Mouse (Mus musculus): ENCODE measurements around the gene Lmnb2. TPM values are rescaled to one million over a fixed set of nuclear protein-coding genes. Genes with fewer than 3 reads are reported as not detected.

Gene Lmnb2
- polyA plus RNA-seq, 1 experiment from 2014 or later, result 16.2 TPM

DNA sequence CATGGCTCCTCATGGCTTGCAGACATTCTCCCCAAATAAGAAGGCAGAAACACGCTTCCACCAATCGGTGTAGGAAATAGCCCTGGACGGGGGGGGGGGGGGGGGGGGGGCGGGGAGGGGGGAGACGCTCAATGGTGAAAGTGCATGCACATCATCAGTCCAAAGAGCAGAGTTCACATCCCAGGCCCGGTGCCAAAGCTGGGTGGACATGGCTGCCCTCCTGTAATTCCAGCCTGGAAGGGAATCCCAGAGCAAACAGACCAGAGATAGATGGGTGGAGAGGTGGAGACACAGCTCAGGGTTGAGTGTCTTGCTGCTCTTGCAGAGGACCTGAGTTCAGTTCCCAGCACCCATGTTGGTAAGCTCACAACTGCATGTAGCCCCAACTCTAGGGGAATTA, 47.1 kb downstream of the Lmnb2 start:
- Histone ChIP-seq H3K27ac (ENCODE audit: low read depth, low read length) (no peak overlapping the region), H3K27me3 (replicated peaks; ENCODE audit: control insufficient read depth, insufficient read depth, low read length) (no peaks in the 10 kb centered on the region; the same call in none of the 2 replicates), H3K36me3 (ENCODE audit: control insufficient read depth, insufficient read depth, low read length) (peaks cover 24% of the 10 kb centered on the region; the same call in 1 of the 2 replicates), H3K4me3 (ENCODE audit: low read depth, low read length) (no peak overlapping the region), H3K9ac (ENCODE audit: low read depth, low read length) (no peak overlapping the region), H3K4me2 (no peak overlapping the region), H3K4me1 (replicated peaks; ENCODE audit: control insufficient read depth, insufficient read depth, low read length) (no peaks in the 10 kb centered on the region; the same call in 1 of the 2 replicates), H3K9me3 (ENCODE audit: control insufficient read depth, low read length) (no peaks in the 10 kb centered on the region)
- 71% methylated on average over 5 of the region's 6 CpGs for WGBS
- ATAC-seq (replicated peaks; ENCODE audit: low FRiP score) (no peak), DNase-seq (ENCODE audit: low spot score) (no peak)

DNA sequence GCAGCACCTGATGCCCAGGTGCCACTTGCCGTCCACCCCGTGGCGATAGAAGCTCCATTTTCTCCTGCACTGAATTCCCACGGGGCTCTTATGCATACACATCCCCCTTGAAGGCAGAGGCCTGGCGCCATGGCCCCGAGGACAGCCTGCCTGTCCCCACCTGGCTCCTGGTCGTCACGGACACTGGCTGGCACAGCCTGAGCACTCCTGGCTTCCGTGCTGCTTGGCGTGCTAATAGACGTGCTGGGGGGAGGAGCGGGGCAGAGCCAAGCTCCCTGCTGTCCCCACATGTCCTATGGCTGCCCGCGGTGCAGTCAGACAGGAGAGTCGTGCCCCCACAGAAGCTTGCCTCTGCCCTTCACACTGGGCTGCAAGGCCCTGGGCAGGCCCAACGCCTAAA, 53.6 kb downstream of the Lmnb2 start:
- Histone ChIP-seq H3K4me2 (no peak overlapping the region), H3K9ac (ENCODE audit: low read depth, low read length) (no peak overlapping the region), H3K4me1 (replicated peaks; ENCODE audit: control insufficient read depth, insufficient read depth, low read length) (peaks cover 20% of the 10 kb centered on the region), H3K36me3 (ENCODE audit: control insufficient read depth, insufficient read depth, low read length) (peaks cover 48% of the 10 kb centered on the region; the same call in 1 of the 2 replicates), H3K27ac (ENCODE audit: low read depth, low read length) (no peak overlapping the region), H3K27me3 (replicated peaks; ENCODE audit: control insufficient read depth, insufficient read depth, low read length) (no peaks in the 10 kb centered on the region), H3K9me3 (ENCODE audit: control insufficient read depth, low read length) (no peaks in the 10 kb centered on the region), H3K4me3 (ENCODE audit: low read depth, low read length) (no peak overlapping the region)
- 93% methylated on average over 16 of the region's 16 CpGs for WGBS
- DNase-seq (ENCODE audit: low spot score), result no peak
- no peak for ATAC-seq (replicated peaks; ENCODE audit: low FRiP score)

- no peaks in the 10 kb centered on the region for H3K9me3 ChIP-seq (ENCODE audit: control insufficient read depth, low read length)
- no peak overlapping the region for H3K4me3 ChIP-seq (ENCODE audit: low read depth, low read length)
- no peaks in the 10 kb centered on the region for H3K27me3 ChIP-seq (replicated peaks; ENCODE audit: control insufficient read depth, insufficient read depth, low read length)
- peaks cover 35% of the 10 kb centered on the region; the same call in 1 of the 2 replicates for H3K36me3 ChIP-seq (ENCODE audit: control insufficient read depth, insufficient read depth, low read length)
- peaks cover 38% of the 10 kb centered on the region for H3K4me1 ChIP-seq (replicated peaks; ENCODE audit: control insufficient read depth, insufficient read depth, low read length)
- 0 out of 2 replicates have a peak overlapping the region, but pooled peaks have one; percentile 2 for H3K4me2 ChIP-seq
- DNase-seq (ENCODE audit: low spot score) (no peak), ATAC-seq (replicated peaks; ENCODE audit: low FRiP score) (peak; percentile 40; the same call in 1 of the 2 replicates)
- WGBS, result 73% methylated on average over 5 of the region's 5 CpGs
- 0 out of 2 replicates have a peak overlapping the region, but pooled peaks have one; percentile 27 for H3K9ac ChIP-seq (ENCODE audit: low read depth, low read length)
- peak overlapping the region; percentile 67 for H3K27ac ChIP-seq (ENCODE audit: low read depth, low read length)
Measured at GRCm38 (mm10) chr10:80862305-80862704, 55.7 kb downstream of the Lmnb2 start.

DNA sequence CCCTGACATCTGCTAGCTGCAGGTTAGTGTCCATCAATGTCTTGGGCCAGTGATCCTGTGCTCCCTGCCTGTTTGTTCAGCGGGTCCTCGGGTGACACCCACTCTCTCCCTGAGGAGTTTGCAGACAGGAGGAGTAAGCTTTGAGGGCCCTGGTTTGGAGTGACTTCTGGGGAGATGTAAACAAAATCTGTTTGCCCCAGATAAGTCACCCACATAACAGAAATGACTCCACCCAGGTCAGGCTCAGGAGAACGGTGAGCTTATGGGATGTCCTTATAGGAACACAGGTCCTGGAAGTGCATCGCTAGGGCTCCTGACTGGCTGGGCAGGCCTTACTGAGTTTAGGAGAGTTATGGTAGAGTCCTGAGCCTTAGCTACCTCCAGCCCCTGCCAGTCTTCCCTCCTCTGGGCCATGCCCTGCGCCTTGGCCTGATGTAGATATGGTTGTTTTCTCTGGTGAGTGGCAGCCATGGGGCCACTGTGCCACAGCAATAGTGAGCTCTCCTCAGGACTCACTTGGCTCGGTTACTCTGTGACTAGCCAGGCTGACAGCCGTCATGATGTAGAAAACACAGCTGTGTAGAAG, 59.6 kb downstream of the Lmnb2 start:
- H3K4me1 ChIP-seq (replicated peaks; ENCODE audit: control insufficient read depth, insufficient read depth, low read length), result peaks cover 60% of the 10 kb centered on the region
- peaks cover 9% of the 10 kb centered on the region; the same call in 1 of the 2 replicates for H3K36me3 ChIP-seq (ENCODE audit: control insufficient read depth, insufficient read depth, low read length)
- WGBS, result 50% methylated on average over 7 of the region's 7 CpGs
- peak overlapping the region; percentile 90 for H3K4me2 ChIP-seq
- peak overlapping the region; percentile 96 for H3K4me3 ChIP-seq (ENCODE audit: low read depth, low read length)
- H3K27me3 ChIP-seq (replicated peaks; ENCODE audit: control insufficient read depth, insufficient read depth, low read length), result no peaks in the 10 kb centered on the region
- ATAC-seq (replicated peaks; ENCODE audit: low FRiP score) (peak; percentile 80), DNase-seq (ENCODE audit: low spot score) (peak; percentile 56)
- no peaks in the 10 kb centered on the region for H3K9me3 ChIP-seq (ENCODE audit: control insufficient read depth, low read length)
- peak overlapping the region; percentile 96 for H3K27ac ChIP-seq (ENCODE audit: low read depth, low read length)
- H3K9ac ChIP-seq (ENCODE audit: low read depth, low read length), result peak overlapping the region; percentile 96

DNA sequence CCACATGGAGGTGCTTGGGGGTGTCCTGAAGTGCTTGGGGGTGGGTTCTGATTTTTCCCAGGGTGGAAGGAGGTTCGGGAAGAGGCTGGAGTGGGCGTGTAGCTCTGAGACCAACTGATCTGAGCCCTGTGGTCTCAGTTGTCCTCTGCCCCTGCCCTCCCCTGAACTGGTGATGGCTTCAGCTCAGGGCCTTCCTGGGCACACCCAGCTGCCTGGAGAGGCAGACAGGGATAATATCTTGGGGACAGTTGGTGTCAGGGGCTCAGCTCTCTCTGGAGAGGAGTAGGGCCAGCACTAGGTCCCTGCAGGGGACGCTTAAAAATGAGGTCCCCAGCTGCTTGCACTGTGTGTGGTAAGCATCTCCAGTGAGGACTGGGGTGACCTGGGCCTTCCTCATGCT, 60.2 kb downstream of the Lmnb2 start:
- 39% methylated on average over 3 of the region's 3 CpGs for WGBS
- Histone ChIP-seq H3K36me3 (ENCODE audit: control insufficient read depth, insufficient read depth, low read length) (peaks cover 12% of the 10 kb centered on the region; the same call in 1 of the 2 replicates), H3K9ac (ENCODE audit: low read depth, low read length) (peak overlapping the region; percentile 96), H3K4me2 (peak overlapping the region; percentile 90), H3K9me3 (ENCODE audit: control insufficient read depth, low read length) (no peaks in the 10 kb centered on the region), H3K4me1 (replicated peaks; ENCODE audit: control insufficient read depth, insufficient read depth, low read length) (peaks cover 56% of the 10 kb centered on the region), H3K27ac (ENCODE audit: low read depth, low read length) (peak overlapping the region; percentile 96), H3K4me3 (ENCODE audit: low read depth, low read length) (peak overlapping the region; percentile 96), H3K27me3 (replicated peaks; ENCODE audit: control insufficient read depth, insufficient read depth, low read length) (no peaks in the 10 kb centered on the region)
- ATAC-seq (replicated peaks; ENCODE audit: low FRiP score) (peak; percentile 70), DNase-seq (ENCODE audit: low spot score) (no peak)

DNA sequence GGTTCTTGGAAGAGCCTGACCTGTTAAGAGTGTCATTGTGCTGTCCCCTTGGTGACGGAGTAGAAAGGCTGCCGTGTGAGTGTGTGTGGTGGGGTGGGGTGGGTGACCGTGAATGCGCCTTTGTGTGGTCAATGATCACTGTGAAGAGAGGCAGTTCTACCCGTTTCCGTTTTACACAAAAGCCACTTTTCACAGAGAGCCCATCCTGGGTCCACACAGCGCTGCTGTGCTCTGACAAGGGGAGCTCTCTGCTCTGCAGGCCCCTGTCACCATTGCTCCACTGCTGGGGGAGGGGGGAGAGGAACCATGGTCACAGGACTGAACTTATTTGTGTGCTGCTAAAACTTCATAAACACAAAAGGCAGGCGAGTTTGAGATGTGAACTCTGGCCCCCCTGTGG, 60.7 kb downstream of the Lmnb2 start:
- DNase-seq (ENCODE audit: low spot score), result no peak
- H3K4me3 ChIP-seq (ENCODE audit: low read depth, low read length), result peak overlapping the region; percentile 96
- peaks cover 9% of the 10 kb centered on the region; the same call in 1 of the 2 replicates for H3K36me3 ChIP-seq (ENCODE audit: control insufficient read depth, insufficient read depth, low read length)
- H3K27ac ChIP-seq (ENCODE audit: low read depth, low read length), result peak overlapping the region; percentile 96
- peak overlapping the region; percentile 96 for H3K9ac ChIP-seq (ENCODE audit: low read depth, low read length)
- peak overlapping the region; percentile 90 for H3K4me2 ChIP-seq
- peaks cover 51% of the 10 kb centered on the region for H3K4me1 ChIP-seq (replicated peaks; ENCODE audit: control insufficient read depth, insufficient read depth, low read length)
- no peaks in the 10 kb centered on the region for H3K9me3 ChIP-seq (ENCODE audit: control insufficient read depth, low read length)
- no peaks in the 10 kb centered on the region for H3K27me3 ChIP-seq (replicated peaks; ENCODE audit: control insufficient read depth, insufficient read depth, low read length)
- no peak for ATAC-seq (replicated peaks; ENCODE audit: low FRiP score)
- 61% methylated on average over 8 of the region's 8 CpGs for WGBS

DNA sequence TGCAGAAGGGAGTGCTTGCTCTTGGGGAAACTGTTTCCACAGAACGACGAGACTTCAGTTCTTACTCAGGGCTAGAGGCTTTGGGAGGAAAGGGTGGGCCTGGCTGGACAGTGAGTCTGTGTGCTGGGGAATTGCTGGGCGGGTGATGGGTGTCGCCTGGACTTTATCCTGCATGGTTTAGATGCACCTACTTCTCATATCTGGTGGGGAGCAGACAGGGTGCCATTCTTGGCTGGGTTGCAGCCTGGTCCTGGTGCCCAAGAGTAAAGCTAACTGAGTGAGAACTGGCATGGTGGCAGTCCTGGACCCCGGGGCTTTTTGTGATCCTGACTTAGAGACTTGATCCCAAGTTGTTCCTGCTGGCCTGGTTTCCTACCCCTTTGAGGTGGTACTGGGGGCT, 61.1 kb downstream of the Lmnb2 start:
- peak overlapping the region; percentile 96 for H3K9ac ChIP-seq (ENCODE audit: low read depth, low read length)
- DNase-seq (ENCODE audit: low spot score) (no peak), ATAC-seq (replicated peaks; ENCODE audit: low FRiP score) (0 out of 2 replicates have a peak, but pooled peaks have one; percentile 18)
- H3K4me1 ChIP-seq (replicated peaks; ENCODE audit: control insufficient read depth, insufficient read depth, low read length), result peaks cover 46% of the 10 kb centered on the region
- WGBS, result 66% methylated on average over 5 of the region's 5 CpGs
- H3K4me3 ChIP-seq (ENCODE audit: low read depth, low read length), result peak overlapping the region; percentile 96
- H3K4me2 ChIP-seq, result peak overlapping the region; percentile 90
- no peaks in the 10 kb centered on the region for H3K27me3 ChIP-seq (replicated peaks; ENCODE audit: control insufficient read depth, insufficient read depth, low read length)
- H3K36me3 ChIP-seq (ENCODE audit: control insufficient read depth, insufficient read depth, low read length), result peaks cover 12% of the 10 kb centered on the region
- H3K9me3 ChIP-seq (ENCODE audit: control insufficient read depth, low read length), result no peaks in the 10 kb centered on the region
- H3K27ac ChIP-seq (ENCODE audit: low read depth, low read length), result peak overlapping the region; percentile 96

DNA sequence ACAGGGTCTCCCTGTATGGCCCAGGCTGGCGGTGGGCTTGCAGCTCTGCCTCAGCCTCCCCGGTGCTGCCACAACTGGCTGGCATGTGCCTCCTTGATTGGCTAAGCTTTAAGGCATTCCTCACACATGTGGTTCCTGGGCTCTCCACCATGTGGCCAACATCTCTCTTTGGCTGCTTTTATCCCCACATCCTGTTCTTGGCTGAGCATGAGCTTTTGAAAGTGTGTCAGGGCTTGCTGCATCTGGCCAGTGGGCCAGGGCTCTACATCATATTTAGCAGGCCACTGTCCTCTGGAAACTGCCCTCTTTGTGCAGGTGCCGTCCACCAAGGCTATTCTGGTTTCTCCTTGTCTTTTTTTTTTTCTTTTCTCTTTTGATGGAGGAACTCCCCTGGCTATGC, 61.8 kb downstream of the Lmnb2 start:
- no peaks in the 10 kb centered on the region for H3K9me3 ChIP-seq (ENCODE audit: control insufficient read depth, low read length)
- no peaks in the 10 kb centered on the region for H3K27me3 ChIP-seq (replicated peaks; ENCODE audit: control insufficient read depth, insufficient read depth, low read length)
- peak overlapping the region; percentile 96 for H3K9ac ChIP-seq (ENCODE audit: low read depth, low read length)
- peak overlapping the region; percentile 96 for H3K27ac ChIP-seq (ENCODE audit: low read depth, low read length)
- H3K4me3 ChIP-seq (ENCODE audit: low read depth, low read length), result peak overlapping the region; percentile 96
- peaks cover 16% of the 10 kb centered on the region for H3K36me3 ChIP-seq (ENCODE audit: control insufficient read depth, insufficient read depth, low read length)
- H3K4me2 ChIP-seq, result peak overlapping the region; percentile 90
- DNase-seq (ENCODE audit: low spot score), result no peak
- WGBS, result 59% methylated on average over 3 of the region's 3 CpGs
- H3K4me1 ChIP-seq (replicated peaks; ENCODE audit: control insufficient read depth, insufficient read depth, low read length), result peaks cover 41% of the 10 kb centered on the region
- no peak for ATAC-seq (replicated peaks; ENCODE audit: low FRiP score)

GRCm38 (mm10) chr10:80855749-80856073, 62.3 kb downstream of the Lmnb2 start:
- 14% methylated on average over 11 of the region's 11 CpGs for WGBS
- ATAC-seq (replicated peaks; ENCODE audit: low FRiP score), result no peak

More at GRCm38 (mm10) chr10:80855749-80856073, 62.3 kb downstream of the Lmnb2 start:
- Histone ChIP-seq H3K9me3 (ENCODE audit: control insufficient read depth, low read length) (no peaks in the 10 kb centered on the region), H3K4me3 (ENCODE audit: low read depth, low read length) (peak overlapping the region; percentile 96), H3K27ac (ENCODE audit: low read depth, low read length) (peak overlapping the region; percentile 96), H3K27me3 (replicated peaks; ENCODE audit: control insufficient read depth, insufficient read depth, low read length) (no peaks in the 10 kb centered on the region), H3K36me3 (ENCODE audit: control insufficient read depth, insufficient read depth, low read length) (peaks cover 16% of the 10 kb centered on the region), H3K9ac (ENCODE audit: low read depth, low read length) (peak overlapping the region; percentile 96), H3K4me2 (peak overlapping the region; percentile 90), H3K4me1 (replicated peaks; ENCODE audit: control insufficient read depth, insufficient read depth, low read length) (peaks cover 41% of the 10 kb centered on the region)
- DNase-seq (ENCODE audit: low spot score), result no peak
